Mouse (Mus musculus) CD4-positive, CD25-positive, alpha-beta regulatory T cell, adult 9 weeks (primary cell): Measurements from ENCODE around the gene Vmn2r118. TPM values are rescaled to one million over a fixed set of nuclear protein-coding genes. Genes with fewer than 3 reads are reported as not detected.

Experiments used
- polyA plus RNA-seq: library from polyadenylated mRNA; unstranded; fragments of 100-300 nt; shearing (Covaris generic); gene quantifications from one replicate; pipeline ENCODE4 v1.2.1, GENCODE M21; 2017

Gene Vmn2r118
- not detected for polyA plus RNA-seq

DNA sequence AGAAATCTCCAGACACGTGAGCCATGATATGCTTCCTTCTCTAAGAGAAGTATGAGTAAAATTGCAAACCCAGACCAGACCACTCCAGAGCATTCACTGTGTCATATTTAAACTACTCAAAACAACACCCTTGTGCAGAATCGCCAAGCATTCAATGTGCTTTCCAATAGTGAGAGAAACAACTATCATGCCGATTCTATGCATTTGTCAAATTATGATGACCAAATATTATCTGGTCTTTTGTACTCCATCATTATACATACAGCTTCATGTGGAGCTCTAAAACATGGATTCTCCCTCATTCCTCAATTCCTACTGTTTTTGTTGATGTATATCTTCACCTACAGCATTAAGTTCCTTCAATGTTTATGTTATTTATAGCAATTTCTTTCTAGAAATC, at the start of gene Vmn2r118:
Vmn2r118 (minus strand) TSS at position 101 of the 400 bp plus-strand sequence.

Other genes with a start within 250 kb of the Vmn2r118 start
- gene St6gal2, start 179.8 kb downstream of the Vmn2r118 start, polyA plus RNA-seq: not detected
- 23.4 TPM for gene Pot1b, start 87.4 kb upstream of the Vmn2r118 start, polyA plus RNA-seq
- gene Adgre4, start 124.8 kb upstream of the Vmn2r118 start, polyA plus RNA-seq: 1.2 TPM